Mouse (Mus musculus): ENCODE measurements around the gene Tspan14. TPM values are rescaled to one million over a fixed set of nuclear protein-coding genes. Genes with fewer than 3 reads are reported as not detected.

The Tspan14 gene
- total and polyA plus RNA-seq, 2 experiments: 13.3 to 30.4 TPM

GRCm38 (mm10) chr14:40889181-40889580, 77.4 kb downstream of the Tspan14 start:
- no peak for DNase-seq (ENCODE audit: extremely low read depth, low read depth, low spot score)
- no peaks in the 10 kb centered on the region for H3K4me1 ChIP-seq (ENCODE audit: control insufficient read depth, insufficient read depth, low read length)
- no peaks in the 10 kb centered on the region for H3K36me3 ChIP-seq (ENCODE audit: control insufficient read depth, insufficient read depth, low read length)
- H3K4me3 ChIP-seq (ENCODE audit: insufficient read depth, low read depth, low read length): no peak overlapping the region
- H3K9ac ChIP-seq (ENCODE audit: low read depth, low read length): no peak overlapping the region
- H3K27ac ChIP-seq (replicated peaks; ENCODE audit: insufficient read depth, low read depth, low read length): no peak overlapping the region
- whole genome bisulfite sequencing: 88% methylated on average over 2 of the region's 2 CpGs
- TF ChIP-seq CTCF (IDR thresholded peaks at IDR 0.05; ENCODE audit: low read depth, low read length): no peak
- TF ChIP-seq POLR2A (IDR thresholded peaks at IDR 0.05; ENCODE audit: extremely low read depth, insufficient read depth, low read length): no peak
- no peaks in the 10 kb centered on the region for H3K79me2 ChIP-seq (ENCODE audit: control insufficient read depth, insufficient read depth, low read length)
- H3K27me3 ChIP-seq (ENCODE audit: control insufficient read depth, insufficient read depth, low read length): no peaks in the 10 kb centered on the region

- TF ChIP-seq CTCF (IDR thresholded peaks at IDR 0.05; ENCODE audit: low read depth, low read length) (peak; percentile 23; the same call in 1 of the 2 replicates), POLR2A (IDR thresholded peaks at IDR 0.05; ENCODE audit: extremely low read depth, insufficient read depth, low read length) (no peak)
- no peak overlapping the region for H3K9ac ChIP-seq (ENCODE audit: low read depth, low read length)
- 84% methylated on average over 6 of the region's 6 CpGs for WGBS
- no peaks in the 10 kb centered on the region for H3K36me3 ChIP-seq (ENCODE audit: control insufficient read depth, insufficient read depth, low read length)
- DNase-seq (ENCODE audit: extremely low read depth, low read depth, low spot score): no peak
- H3K27ac ChIP-seq (replicated peaks; ENCODE audit: insufficient read depth, low read depth, low read length): no peak overlapping the region
- no peaks in the 10 kb centered on the region for H3K4me1 ChIP-seq (ENCODE audit: control insufficient read depth, insufficient read depth, low read length)
- H3K79me2 ChIP-seq (ENCODE audit: control insufficient read depth, insufficient read depth, low read length): no peaks in the 10 kb centered on the region
- H3K4me3 ChIP-seq (ENCODE audit: insufficient read depth, low read depth, low read length): no peak overlapping the region
- H3K27me3 ChIP-seq (ENCODE audit: control insufficient read depth, insufficient read depth, low read length): no peaks in the 10 kb centered on the region
Observed at GRCm38 (mm10) chr14:40886428-40887202, 80.0 kb downstream of the Tspan14 start.

GRCm38 (mm10) chr14:40885752-40886151, 80.9 kb downstream of the Tspan14 start:
- no peaks in the 10 kb centered on the region for H3K79me2 ChIP-seq (ENCODE audit: control insufficient read depth, insufficient read depth, low read length)

GRCm38 (mm10) chr14:40885225-40885624, 81.4 kb downstream of the Tspan14 start:
- H3K27me3 ChIP-seq (ENCODE audit: control insufficient read depth, insufficient read depth, low read length): no peaks in the 10 kb centered on the region
- H3K79me2 ChIP-seq (ENCODE audit: control insufficient read depth, insufficient read depth, low read length): no peaks in the 10 kb centered on the region
- H3K4me1 ChIP-seq (ENCODE audit: control insufficient read depth, insufficient read depth, low read length): no peaks in the 10 kb centered on the region
- no peak overlapping the region for H3K27ac ChIP-seq (replicated peaks; ENCODE audit: insufficient read depth, low read depth, low read length)
- 27% methylated on average over 4 of the region's 4 CpGs for WGBS
- no peaks in the 10 kb centered on the region for H3K36me3 ChIP-seq (ENCODE audit: control insufficient read depth, insufficient read depth, low read length)
- H3K9ac ChIP-seq (ENCODE audit: low read depth, low read length): no peak overlapping the region
- H3K4me3 ChIP-seq (ENCODE audit: insufficient read depth, low read depth, low read length): no peak overlapping the region
- no peak for DNase-seq (ENCODE audit: extremely low read depth, low read depth, low spot score)
- no peak for TF ChIP-seq POLR2A (IDR thresholded peaks at IDR 0.05; ENCODE audit: extremely low read depth, insufficient read depth, low read length)
- TF ChIP-seq CTCF (IDR thresholded peaks at IDR 0.05; ENCODE audit: low read depth, low read length): no peak

More at GRCm38 (mm10) chr14:40885752-40886151, 80.9 kb downstream of the Tspan14 start:
- TF ChIP-seq CTCF (IDR thresholded peaks at IDR 0.05; ENCODE audit: low read depth, low read length) (no peak), POLR2A (IDR thresholded peaks at IDR 0.05; ENCODE audit: extremely low read depth, insufficient read depth, low read length) (no peak)
- WGBS: 19% methylated on average over 1 of the region's 1 CpGs
- Histone ChIP-seq H3K27me3 (ENCODE audit: control insufficient read depth, insufficient read depth, low read length) (no peaks in the 10 kb centered on the region), H3K27ac (replicated peaks; ENCODE audit: insufficient read depth, low read depth, low read length) (no peak overlapping the region), H3K9ac (ENCODE audit: low read depth, low read length) (no peak overlapping the region), H3K4me1 (ENCODE audit: control insufficient read depth, insufficient read depth, low read length) (no peaks in the 10 kb centered on the region), H3K36me3 (ENCODE audit: control insufficient read depth, insufficient read depth, low read length) (no peaks in the 10 kb centered on the region), H3K4me3 (ENCODE audit: insufficient read depth, low read depth, low read length) (no peak overlapping the region)
- no peak for DNase-seq (ENCODE audit: extremely low read depth, low read depth, low spot score)

- TF ChIP-seq POLR2A (IDR thresholded peaks at IDR 0.05; ENCODE audit: extremely low read depth, insufficient read depth, low read length) (no peak), CTCF (IDR thresholded peaks at IDR 0.05; ENCODE audit: low read depth, low read length) (no peak)
- Histone ChIP-seq H3K79me2 (ENCODE audit: control insufficient read depth, insufficient read depth, low read length) (no peaks in the 10 kb centered on the region), H3K27me3 (ENCODE audit: control insufficient read depth, insufficient read depth, low read length) (no peaks in the 10 kb centered on the region), H3K36me3 (ENCODE audit: control insufficient read depth, insufficient read depth, low read length) (no peaks in the 10 kb centered on the region), H3K4me3 (ENCODE audit: insufficient read depth, low read depth, low read length) (no peak overlapping the region), H3K27ac (replicated peaks; ENCODE audit: insufficient read depth, low read depth, low read length) (no peak overlapping the region), H3K9ac (ENCODE audit: low read depth, low read length) (no peak overlapping the region), H3K4me1 (ENCODE audit: control insufficient read depth, insufficient read depth, low read length) (no peaks in the 10 kb centered on the region)
- no peak for DNase-seq (ENCODE audit: extremely low read depth, low read depth, low spot score)
Observed at GRCm38 (mm10) chr14:40874565-40874964, 92.0 kb downstream of the Tspan14 start.

DNA sequence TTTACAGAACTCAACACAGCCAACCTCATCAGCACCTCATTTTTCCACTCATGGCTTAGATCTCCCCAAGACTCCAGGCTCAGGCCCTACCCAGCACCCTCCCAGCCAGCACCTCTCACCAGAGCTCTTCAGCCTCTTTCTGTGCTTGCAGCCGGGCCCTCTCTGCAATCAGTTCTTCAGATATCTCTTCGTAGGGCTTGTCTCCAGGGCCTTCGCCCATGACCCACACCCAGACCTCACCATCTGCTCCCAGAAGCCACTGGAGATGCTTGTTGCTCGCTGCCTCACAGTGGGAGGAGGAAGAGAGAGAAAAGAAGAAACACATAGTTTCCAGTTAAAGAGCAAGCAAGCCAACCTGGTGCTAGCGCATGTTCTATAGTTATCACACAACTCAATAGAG, 92.6 kb downstream of the Tspan14 start:
- no peak for DNase-seq (ENCODE audit: extremely low read depth, low read depth, low spot score)
- H3K4me1 ChIP-seq (ENCODE audit: control insufficient read depth, insufficient read depth, low read length): no peaks in the 10 kb centered on the region
- H3K27ac ChIP-seq (replicated peaks; ENCODE audit: insufficient read depth, low read depth, low read length): no peak overlapping the region
- no peak overlapping the region for H3K9ac ChIP-seq (ENCODE audit: low read depth, low read length)
- H3K79me2 ChIP-seq (ENCODE audit: control insufficient read depth, insufficient read depth, low read length): no peaks in the 10 kb centered on the region
- H3K27me3 ChIP-seq (ENCODE audit: control insufficient read depth, insufficient read depth, low read length): no peaks in the 10 kb centered on the region
- 88% methylated on average over 5 of the region's 5 CpGs for WGBS
- TF ChIP-seq CTCF (IDR thresholded peaks at IDR 0.05; ENCODE audit: low read depth, low read length) (no peak), POLR2A (IDR thresholded peaks at IDR 0.05; ENCODE audit: extremely low read depth, insufficient read depth, low read length) (no peak)
- H3K4me3 ChIP-seq (ENCODE audit: insufficient read depth, low read depth, low read length): no peak overlapping the region
- no peaks in the 10 kb centered on the region for H3K36me3 ChIP-seq (ENCODE audit: control insufficient read depth, insufficient read depth, low read length)
